Mouse (Mus musculus) cerebellum, postnatal 10 days (tissue): ENCODE measurements around the gene Gm20388.
A peak's percentile ranks its signal among the peaks of the same experiment; 100 is the strongest.

Experiments used
- DNase-seq, 2 experiments: peaks; one replicate each; pipeline ENCODE4 v3.0.0; 2021; ENCODE audit warnings: mixed read lengths in 2 of 2

The Gm20388 gene

DNA sequence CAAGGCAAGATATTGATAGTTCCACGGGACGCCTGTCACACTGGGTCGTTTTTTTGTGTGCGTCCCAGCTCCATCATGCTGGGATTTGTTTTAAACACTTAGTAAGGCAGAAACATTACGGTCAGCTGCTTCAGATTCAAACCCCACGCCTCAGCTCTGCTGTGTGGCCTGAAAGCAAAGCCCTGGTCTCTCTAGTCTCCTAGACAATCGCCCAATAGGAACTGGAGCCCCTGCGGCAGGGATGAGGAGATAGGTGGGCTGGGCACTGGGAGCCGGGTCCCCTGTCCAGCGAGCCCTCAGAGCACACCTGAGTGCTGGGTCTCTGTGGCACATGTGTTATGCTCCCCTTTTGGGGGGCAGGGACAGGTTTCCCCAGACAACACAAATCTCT, 267.5 kb downstream of the Gm20388 start:
- DNase-seq: no peak

DNA sequence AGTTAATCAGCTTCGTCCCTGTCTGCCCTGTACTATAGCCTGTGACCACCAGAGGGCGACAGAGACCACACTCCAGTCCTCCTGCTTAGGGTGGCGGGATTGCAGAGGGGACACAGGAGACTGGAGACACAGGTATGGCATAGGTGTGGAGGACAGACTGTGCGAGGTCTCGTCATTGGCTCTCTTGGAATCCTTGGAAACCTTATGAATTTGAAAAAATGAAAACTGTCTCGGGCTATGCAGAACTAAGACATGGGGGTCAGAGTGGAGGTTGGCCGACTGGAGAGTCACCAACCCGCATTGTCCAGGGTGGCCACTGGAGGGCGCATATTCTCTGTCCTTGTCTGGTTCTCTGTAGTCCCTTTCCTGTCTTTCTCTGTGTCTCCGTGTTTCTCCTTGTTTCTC, 268.4 kb downstream of the Gm20388 start:
- peak; percentile 97 to 99 for DNase-seq

DNA sequence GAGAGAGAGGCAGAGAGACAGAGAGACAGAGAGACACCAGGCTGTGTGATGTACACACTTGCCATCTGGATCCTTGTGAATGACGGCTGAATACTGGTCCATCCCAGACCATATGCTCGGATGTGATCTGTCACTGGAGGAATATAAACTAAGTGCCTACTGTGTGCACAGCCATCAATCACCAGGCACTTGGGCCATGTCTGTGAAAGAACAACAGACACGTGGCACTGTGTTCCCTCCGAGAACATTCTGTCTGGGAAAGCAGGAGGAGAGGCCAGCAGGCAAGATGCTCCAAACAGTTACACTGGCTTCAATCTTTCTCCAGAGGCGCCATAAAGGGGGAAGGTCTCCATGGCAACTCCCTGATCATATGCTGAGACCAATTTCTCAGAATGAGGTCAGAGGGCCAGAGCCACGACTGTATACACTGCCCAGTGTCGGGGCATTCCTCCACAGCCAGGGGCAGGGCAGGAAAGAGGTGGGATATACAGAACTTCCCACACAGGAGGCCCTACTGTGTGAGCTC, 269.9 kb downstream of the Gm20388 start:
- no peak for DNase-seq

DNA sequence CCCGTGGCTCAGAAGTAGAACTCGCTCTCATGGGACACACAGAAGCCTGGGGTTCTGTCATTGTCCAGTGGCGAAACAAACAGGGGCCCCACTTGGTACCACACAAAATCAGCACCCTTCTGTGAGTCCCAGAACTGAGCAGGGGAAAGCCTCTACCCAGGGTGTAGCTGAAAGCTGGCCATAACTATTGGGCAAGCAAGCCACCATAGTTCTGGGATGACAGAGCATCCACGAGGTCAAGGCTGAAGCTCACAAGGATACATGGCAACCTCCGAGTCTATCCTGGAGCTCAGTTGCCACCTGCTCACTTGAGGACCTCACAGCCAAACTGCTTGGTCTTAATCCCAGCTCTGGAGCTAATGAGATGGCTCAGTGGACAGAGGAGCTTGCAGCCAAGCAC, 270.6 kb downstream of the Gm20388 start:
- no peak for DNase-seq

DNA sequence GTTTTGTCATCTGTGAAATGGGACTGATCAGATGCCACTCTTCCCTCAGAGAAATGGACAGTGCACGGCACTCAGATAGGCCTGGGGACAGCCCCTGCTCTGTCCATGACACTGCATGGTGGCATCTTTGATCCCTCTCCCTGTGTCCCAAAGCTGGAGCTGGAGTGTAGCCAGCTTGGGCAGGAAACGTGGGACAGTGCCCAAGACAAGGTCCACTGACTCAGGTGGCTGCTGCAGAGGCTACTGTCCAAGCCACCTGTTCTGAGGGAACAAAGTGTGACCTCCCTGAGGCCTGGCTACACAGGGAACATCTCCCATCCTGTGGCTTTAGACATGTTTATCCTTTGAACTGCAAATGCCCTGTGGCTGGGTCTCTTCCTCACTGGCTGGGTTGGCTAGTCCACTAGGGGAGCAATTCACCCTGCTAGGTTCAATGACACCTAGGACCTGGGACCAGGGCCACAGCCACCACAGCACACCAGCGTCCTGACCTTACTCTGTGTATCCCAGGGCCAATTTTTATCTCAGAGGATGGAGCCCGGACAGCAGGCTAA, 271.3 kb downstream of the Gm20388 start:
- peak in 1 of 2 experiments; percentile 31 for DNase-seq

DNA sequence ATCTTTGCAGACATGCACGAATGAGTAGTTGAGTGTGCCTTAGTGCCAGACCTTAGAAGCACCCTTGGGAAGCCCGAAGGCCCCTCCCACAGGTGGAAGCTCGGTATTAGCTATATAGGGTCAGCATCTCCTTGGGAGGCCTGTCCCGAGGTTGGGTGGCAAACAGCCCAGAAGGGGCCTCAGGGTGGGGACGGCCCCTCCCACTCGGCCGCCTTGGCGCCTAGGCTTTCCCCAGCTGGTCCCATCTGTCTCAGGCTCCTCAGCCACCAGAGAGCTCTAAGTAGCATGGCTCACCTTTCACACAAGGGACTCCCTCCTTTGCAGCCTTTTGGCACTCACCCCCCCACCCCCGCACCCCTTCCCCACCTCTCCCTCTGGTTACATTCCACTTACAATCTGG, 273.7 kb downstream of the Gm20388 start:
- DNase-seq: peak in 1 of 2 experiments; percentile 54

DNA sequence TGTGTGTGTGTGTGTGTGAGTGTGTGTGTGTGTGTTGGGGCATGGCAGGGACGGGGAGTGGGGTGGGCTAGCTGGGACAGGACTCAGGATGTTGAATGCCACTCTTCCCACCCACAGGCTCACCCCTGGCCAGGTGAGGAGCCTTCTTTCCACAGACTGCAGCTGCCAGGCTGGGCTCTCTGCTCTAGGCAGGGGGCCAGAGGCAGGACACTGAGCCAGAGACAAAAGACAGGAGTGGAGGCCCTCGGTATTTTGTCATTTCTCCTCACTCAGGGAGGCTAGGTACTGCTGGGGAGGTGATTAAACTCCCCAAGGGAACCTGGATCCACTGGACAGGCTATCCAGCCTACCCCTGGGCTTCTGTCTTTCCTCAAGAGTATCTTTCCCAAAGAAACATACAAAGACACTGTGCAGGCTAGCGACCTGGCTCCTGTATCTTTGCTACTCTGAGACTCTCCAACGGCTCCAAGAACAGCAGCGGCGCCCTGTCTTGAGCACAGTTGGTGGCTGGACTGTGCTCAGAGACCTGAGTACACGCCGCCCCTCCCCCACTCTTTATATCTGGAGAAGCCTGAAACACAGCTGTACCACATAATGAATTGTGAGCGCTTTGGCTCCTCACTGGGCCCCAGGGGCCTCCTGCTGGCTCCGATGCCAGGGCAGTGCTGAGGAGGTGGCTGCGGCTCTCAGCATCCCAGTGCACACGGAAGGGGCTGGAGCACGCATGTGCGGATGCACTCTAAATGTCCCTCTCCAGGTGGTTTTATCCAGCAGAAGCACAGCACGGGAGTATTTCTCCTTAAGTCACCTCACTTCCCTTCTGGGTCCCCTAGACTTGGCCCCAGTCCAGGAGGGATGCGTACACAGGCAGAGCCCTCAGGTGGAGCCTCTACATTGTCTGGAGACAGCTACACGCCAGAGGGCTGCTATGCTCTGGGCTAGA, 274.5 kb downstream of the Gm20388 start:
- peak; percentile 65 to 68 for DNase-seq

DNA sequence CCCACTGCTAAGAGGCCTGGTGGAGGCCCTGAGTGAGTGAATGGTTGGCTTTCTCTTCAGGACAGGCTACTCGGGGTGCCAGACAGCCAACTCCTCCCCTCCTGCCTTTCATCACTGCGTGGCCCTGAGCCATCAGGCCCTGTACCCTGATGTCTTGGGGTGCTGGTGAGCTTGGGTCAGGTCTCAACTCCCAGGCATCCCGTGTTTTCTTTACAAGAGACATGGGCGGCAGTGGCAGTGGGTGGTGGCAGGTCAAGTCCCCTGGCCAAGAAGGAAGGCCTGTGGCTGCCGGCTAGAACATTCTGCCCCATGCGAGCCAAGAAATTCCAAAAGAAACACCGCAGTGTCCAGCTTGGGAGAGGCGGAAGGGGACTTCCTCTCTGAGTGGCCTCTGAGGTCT, 275.8 kb downstream of the Gm20388 start:
- DNase-seq: no peak

DNA sequence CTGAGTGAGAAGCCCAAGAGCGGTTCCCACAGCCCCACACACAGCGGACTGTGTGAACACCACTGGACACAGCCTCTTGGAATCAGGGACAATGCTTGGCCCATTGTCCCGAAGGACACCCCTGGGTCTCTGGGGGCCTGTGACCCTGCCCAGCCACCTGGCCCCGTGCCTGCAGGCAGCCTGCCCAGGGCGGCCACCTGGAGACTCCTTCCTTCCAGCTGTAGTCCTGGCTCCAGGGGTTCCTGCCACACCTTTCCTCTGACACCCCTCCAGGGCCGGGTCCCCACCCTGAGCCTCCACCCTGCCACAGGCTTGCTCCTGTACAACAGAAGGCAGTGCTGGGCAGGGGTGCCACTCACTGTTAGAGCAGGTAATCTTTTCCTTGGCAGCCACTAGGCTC, 277.9 kb downstream of the Gm20388 start:
- DNase-seq: peak; percentile 52 to 57

DNA sequence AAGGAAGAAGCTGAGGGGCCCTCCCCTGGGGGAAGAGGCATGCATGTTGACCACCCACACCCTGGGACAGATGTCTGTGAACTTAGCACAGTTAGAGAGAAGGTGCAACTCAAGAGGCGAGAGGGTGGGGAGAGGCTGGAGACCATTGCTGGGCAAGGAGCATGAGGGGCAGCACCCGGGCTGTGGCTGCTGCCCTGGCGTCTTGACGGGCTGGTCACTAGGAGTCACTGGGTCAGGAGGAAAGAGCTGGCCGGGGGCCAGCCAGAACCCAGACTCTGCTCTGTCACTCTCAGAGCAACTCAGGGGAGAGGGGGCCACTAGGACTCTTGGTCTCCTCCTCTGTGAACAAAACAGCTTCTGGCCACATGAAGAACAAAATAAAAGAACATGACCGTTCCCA, 278.8 kb downstream of the Gm20388 start:
- DNase-seq: peak in 1 of 2 experiments; percentile 44

DNA sequence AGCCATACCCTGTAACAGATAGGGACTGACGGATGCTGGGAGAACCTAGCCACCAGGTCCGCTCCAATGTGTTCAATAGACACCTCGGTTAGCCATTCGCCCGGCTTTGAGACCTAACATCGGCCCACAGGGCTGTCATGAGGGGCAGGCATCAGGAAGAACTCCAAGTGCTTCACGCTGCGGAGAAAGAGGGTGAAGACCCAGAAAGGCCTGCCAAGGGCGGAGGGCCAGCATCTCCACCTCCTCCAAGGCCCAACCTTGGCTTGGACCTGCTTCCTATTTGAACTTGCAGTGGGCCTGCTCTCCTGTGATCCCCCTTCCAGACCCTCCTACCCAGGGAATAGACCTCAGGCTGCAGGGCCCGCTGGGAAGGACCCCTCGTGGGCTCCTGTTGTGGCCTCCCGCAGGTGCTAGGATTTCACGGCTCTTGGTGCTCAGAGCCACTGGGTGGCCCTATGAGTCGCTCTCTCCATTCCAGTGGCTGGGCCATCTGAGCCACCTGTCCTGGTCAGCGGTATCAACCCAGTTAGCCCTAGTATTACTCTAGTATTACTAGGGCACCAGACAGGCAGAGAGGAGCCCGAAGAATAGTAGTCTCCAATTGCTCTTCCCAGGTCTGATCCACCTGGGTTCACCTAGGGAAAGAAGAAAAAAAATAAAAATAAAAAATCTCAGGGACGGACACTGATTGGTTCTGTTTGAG, 279.6 kb downstream of the Gm20388 start:
- DNase-seq: peak; percentile 65 to 66

DNA sequence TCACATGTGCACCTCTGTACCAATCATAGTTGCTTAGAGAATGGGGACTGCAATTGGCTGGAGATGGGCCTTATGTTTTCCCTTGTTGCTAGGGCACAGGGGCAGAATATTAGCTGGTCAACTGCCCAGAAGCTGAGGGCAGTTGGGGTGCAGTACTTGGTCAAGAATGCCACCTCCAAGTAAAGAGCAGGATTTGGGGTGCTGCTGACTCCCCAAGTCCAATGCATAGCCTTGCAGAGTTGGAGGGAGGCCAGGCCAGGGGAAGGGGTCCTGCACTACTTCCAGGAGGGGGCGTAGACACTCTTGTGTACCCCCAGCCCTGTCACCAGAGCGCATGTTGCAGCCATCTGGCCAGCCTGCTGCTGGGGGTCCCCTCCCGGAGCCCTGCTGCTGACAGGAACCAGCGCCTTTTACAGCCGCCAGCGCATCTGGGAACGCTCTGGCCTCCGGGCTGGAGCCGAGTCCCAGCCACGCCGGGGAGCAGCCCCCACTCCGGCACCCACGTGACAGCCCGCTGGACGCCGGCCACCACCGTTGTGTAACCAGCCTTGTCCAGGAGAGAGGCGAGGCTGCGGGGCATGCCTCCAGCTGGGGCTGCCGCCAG, 280.3 kb downstream of the Gm20388 start:
- peak; percentile 92 to 95 for DNase-seq

DNA sequence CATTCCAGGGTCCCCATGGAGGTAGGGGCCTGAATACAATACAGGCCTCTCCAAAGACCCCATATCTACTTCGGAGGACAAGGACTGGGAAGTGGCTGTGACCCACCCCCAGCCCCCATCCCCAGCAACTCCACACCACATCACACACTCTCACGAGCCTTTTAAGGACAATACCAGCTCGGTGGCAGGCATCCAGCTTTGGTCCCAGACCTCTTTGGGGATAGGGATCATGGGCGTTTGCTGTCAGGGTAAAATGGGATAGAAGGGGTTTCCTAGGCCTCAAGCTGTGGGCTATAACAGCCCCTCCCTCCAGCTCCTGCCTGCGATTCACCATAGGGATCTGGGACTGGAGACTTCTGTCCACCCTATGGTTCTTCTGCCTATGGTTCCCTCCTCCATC, 281.0 kb downstream of the Gm20388 start:
- DNase-seq: peak in 1 of 2 experiments; percentile 46

DNA sequence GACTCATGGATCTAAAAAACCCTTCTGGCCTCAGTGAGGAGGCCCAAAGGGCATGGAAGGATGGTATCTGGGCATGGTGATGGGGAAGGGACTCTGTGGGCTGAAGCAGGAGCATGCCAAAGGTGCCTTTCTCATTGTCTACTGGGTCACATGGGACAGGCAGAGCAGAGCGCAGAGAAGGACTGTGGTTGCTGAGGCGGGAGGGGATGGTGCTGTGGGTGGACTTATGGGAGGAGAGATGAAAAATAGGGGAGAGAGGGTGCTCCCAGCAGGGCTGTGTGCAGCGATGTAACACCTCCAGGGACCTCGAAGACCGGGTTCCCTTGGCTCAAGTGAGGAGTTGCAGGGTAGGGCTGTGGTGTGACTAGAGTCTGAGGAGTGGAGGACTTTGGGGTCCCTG, 281.5 kb downstream of the Gm20388 start:
- no peak for DNase-seq

DNA sequence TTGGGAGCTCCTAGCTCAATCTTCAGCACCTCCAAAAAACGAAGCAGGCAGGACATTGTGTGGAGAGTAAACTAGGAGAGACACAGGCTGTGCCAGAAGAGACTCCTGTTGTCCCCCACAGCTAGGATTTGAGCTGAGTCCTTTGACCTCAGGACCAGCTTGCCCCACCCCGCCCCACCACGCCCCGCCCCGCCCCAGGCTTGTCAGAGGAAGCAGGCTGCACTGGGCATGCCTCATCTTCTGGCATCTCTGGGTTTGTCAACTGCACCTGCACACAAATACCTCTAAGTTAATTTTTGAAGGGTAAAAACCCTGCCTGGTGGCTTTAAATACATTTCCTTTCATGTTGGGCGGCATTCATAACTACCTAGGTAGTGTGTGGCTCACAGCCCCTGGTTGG, 290.7 kb downstream of the Gm20388 start:
- DNase-seq: no peak

DNA sequence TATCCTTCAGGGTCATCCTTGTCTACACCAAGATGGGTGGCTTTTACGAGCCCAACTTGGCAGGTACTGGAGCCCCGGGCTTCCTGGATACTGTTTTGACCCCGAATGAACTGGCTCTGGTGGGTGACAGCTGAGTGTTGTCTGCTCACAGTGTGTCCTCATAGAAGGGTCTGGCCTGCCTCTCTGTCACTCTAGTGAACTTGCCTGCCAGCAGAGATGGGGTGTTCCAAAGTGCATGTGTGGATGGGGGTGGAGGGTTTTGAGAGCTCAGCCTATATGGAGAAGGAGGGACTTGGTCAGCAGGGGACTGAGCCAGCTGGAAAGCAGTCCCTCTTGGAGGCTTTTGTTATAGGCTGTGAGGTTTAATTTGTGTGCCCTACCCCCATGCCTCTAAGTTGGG, 291.9 kb downstream of the Gm20388 start:
- no peak for DNase-seq

DNA sequence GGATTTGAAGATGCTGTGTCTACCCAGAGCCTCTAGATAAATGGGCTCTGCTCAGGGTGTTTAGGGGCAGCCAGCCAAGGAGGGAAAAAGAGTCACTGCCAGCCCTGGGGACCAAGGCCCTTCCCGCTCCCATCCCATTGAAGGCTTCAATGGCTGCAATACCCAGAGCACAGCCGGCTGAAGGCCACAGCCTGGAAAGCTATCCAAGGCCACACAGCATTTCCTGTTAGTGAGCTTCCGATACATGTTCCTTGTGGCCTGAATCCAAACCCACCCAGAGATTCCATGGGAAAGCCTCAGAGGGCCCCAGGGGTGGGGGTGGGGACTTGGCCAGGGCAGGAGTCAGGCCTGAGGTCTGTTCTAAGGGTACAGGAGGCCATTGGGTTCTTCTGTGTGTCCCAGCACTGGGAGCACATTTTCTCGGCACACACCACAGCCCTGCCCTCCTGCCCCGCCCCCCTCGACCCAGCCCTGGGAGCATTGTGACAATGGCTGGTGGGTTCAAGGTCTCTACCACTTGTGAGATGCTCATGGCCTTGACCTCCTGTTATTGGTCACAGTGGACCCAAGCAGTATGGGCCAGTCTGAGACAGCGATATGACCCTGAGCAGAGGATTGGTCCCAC, 294.2 kb downstream of the Gm20388 start:
- DNase-seq: peak in 1 of 2 experiments; percentile 54

DNA sequence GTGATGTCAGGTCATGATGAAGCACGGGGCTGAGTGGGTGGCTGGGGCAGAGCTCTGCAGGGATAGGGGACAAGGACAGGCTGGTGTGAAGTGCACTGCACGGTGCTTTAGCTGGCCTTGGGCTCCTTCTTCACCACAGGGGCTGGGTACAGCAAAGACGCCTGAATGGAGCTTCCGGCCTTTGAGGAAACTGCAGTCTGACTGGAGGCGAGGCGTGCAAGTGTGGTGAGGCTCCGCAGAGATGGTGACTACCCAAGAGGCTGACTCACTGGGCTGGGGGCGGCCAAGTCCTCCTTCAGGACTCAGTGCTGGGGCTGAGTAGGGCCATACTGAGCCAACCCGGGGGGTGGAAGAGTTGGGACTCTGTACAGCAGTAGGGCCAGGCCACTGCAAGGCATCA, 295.3 kb downstream of the Gm20388 start:
- DNase-seq: no peak

DNA sequence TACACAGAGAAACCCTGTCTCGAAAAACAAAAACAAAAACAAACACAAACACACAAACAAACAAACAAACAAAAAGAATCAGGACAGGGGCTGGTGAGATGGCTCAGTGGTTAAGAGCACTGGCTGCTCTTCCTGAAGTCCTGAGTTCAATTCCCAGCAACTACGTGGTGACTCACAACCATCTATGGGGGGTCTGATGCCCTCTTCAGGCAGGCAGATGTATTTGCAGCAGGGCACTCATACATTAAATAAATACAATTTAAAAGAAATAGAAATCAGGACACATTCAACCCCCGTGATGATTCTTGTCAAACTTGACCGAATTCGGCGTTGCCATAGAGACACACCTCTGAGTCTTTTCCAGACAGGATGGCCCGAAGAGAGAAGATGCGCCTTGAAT, 296.7 kb downstream of the Gm20388 start:
- no peak for DNase-seq

DNA sequence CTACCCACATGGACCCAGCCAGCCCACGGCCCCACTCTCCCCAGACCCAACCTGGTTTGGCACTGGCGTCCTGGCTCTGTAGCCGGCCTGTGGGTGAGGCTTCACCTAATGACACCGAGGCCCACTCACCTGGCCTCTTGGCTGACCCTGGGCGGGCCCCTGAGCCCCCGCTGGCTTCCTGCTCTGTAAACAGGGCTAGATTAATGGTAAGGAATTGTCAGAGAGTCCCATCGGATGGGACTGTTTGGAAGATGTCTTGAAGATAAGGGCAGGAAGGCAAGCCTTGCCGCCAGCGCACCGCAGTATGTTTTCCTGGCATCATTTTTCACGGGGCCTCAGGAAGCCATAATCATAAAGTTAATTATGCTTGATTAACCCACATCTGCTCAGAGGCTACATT, 297.5 kb downstream of the Gm20388 start:
- DNase-seq: no peak

DNA sequence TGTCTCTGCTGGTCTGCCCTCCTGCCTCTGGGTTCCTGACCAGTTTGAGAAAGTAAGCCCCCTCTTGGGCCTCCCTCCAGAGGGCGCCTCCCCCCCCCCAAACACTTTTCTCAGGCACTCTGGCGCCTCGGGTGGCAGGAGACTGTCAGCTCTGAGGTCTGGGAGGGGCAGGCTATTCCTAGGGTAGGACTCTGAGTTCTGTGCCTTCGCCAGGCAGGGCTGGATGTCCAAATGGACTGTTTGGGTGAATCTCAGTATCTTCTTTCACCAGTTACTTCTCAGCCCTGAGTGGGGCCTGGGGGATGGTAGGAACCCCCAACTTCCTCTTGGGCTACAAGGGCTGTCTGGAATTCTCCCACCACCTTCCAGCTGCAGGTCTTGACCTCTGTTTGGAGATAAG, 300.7 kb downstream of the Gm20388 start:
- peak in 1 of 2 experiments; percentile 46 for DNase-seq

DNA sequence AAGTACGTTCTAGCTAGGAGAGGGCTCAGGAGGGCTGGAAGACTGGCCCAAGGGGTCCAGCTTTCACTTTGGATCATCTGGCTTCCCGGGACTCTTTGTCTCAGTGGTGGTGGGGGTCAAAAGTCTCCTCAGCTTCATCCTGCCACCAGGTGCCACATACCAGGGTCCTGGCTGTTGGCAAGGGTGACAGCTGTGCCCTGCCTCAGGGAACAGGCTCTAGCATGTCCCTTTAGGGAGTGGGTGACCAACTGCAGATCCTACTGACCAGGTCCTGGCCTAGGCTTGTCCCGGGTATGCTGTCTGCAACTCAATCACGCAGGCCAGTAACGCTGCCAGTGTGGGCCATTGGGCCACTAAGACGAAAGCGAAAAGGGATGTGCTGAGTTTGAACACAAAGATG, 302.0 kb downstream of the Gm20388 start:
- no peak for DNase-seq

DNA sequence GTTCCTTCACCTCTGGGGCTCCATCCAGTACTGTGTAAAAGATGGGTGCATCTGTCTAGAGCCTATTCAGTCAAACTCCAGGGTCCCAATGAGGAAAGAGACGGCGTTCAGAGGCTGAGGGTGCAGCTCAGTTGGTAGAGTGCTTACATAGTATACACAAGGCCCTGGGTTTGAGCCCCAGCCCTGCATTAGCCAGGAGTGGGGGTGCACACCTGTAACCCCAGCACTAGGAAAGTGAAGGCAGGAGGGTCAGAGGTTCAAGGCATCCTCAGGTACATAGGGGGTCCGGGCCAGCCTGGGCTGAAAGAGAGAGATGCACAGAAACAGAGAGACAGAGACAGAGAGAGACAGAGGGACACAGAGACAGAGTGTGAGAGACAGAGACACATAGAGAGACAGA, 302.6 kb downstream of the Gm20388 start:
- no peak for DNase-seq
